Mouse (Mus musculus) MEL (cell line): ENCODE data around the gene Abca12.

Experiments
- CTCF ChIP-seq, 3 experiments: IDR thresholded peaks in 2 of 3; conservative IDR thresholded peaks in 1 of 3; 2 replicates each; pipeline ENCODE4 v1.5.1; 2011 to 2012; ENCODE audit warnings: low read length in 3 of 3, low read depth in 2 of 3, mild to moderate bottlenecking in 2 of 3, improper control_type of control experiment in 1 of 3, inconsistent platforms in 1 of 3, mixed read lengths in 1 of 3, moderate library complexity in 1 of 3; ENCODE audit not compliant: control insufficient read depth in 1 of 3, insufficient read depth in 1 of 3, poor library complexity in 1 of 3, severe bottlenecking in 1 of 3
- E2F4 ChIP-seq: IDR thresholded peaks from 2 replicates; pipeline ENCODE4 v1.6.1; 2011; ENCODE audit warnings: low read depth, low read length, improper control_type of control experiment, borderline replicate concordance
- GATA1 ChIP-seq: IDR thresholded peaks from 2 replicates; pipeline ENCODE4 v1.6.1; 2011; ENCODE audit warnings: low read depth, low read length, improper control_type of control experiment
- MYB ChIP-seq: IDR thresholded peaks from 2 replicates; pipeline ENCODE4 v1.6.1; 2011; ENCODE audit warnings: mild to moderate bottlenecking, low read depth, low read length, improper control_type of control experiment
- POLR2A ChIP-seq, 2 experiments: IDR thresholded peaks; 2 replicates each; pipeline ENCODE4 v1.6.1; 2011 to 2012; ENCODE audit warnings: low read length in 2 of 2, mild to moderate bottlenecking in 2 of 2, control low read depth in 1 of 2, improper control_type of control experiment in 1 of 2, low read depth in 1 of 2, moderate library complexity in 1 of 2; ENCODE audit not compliant: control insufficient read depth in 1 of 2, insufficient read depth in 1 of 2, poor library complexity in 1 of 2
- TAL1 ChIP-seq: IDR thresholded peaks from 2 replicates; pipeline ENCODE4 v1.6.1; 2012; ENCODE audit warnings: mild to moderate bottlenecking, inconsistent platforms, low read length, moderate library complexity, mixed read lengths
- TCF12 ChIP-seq: IDR thresholded peaks from 2 replicates; pipeline ENCODE4 v1.6.1; 2014; ENCODE audit warnings: low read depth, mild to moderate bottlenecking, inconsistent platforms, low read length, improper control_type of control experiment, moderate library complexity
- ZNF384 ChIP-seq: IDR thresholded peaks from 2 replicates; pipeline ENCODE4 v1.6.1; 2012; ENCODE audit warnings: low read depth, mild to moderate bottlenecking, inconsistent platforms, low read length, improper control_type of control experiment

GRCm38 (mm10) chr1:71396105-71396504 lies 18.6 kb downstream of the Abca12 start:
- no peak for TF ChIP-seq CTCF (IDR thresholded peaks at IDR 0.05 in 2 of 3, conservative IDR thresholded peaks at IDR 0.05 in 1 of 3; ENCODE audit: control insufficient read depth in 1 of 3, insufficient read depth in 1 of 3, low read depth in 2 of 3, low read length in 3 of 3, poor library complexity in 1 of 3, severe bottlenecking in 1 of 3)
- no peak for TF ChIP-seq GATA1
- no peak for TF ChIP-seq MYB
- TF ChIP-seq POLR2A (IDR thresholded peaks at IDR 0.05; ENCODE audit: control insufficient read depth in 1 of 2, insufficient read depth in 1 of 2, low read depth in 1 of 2, low read length in 2 of 2, poor library complexity in 1 of 2): no peak
- no peak for TF ChIP-seq TCF12
- TF ChIP-seq E2F4: no peak
- TF ChIP-seq TAL1: no peak
- TF ChIP-seq ZNF384: no peak
